Mouse (Mus musculus) brain, embryonic 14.5 days (tissue): Measurements from ENCODE around the gene D330020A13Rik.

ENCODE experiments used
- CTCF ChIP-seq: fragments of 200-500 bp; IDR thresholded peaks from 2 replicates; pipeline ENCODE4 v1.5.1; 2012; ENCODE audit warnings: inconsistent platforms, mild to moderate bottlenecking, moderate library complexity, borderline replicate concordance; ENCODE audit not compliant: insufficient read depth, insufficient read length; ENCODE audit errors: extremely low read depth
- POLR2A ChIP-seq: fragments of 200-500 bp; IDR thresholded peaks from 2 replicates; pipeline ENCODE4 v1.6.1; 2012; ENCODE audit warnings: mild to moderate bottlenecking, inconsistent platforms, borderline replicate concordance; ENCODE audit not compliant: poor library complexity, insufficient read depth, insufficient read length, severe bottlenecking; ENCODE audit errors: extremely low read depth

GRCm38 (mm10) chr6:120256431-120256935 lies 37.7 kb upstream of the D330020A13Rik start:
- TF ChIP-seq POLR2A (no peak), CTCF (no peak)
